In the genomic region with DNA sequence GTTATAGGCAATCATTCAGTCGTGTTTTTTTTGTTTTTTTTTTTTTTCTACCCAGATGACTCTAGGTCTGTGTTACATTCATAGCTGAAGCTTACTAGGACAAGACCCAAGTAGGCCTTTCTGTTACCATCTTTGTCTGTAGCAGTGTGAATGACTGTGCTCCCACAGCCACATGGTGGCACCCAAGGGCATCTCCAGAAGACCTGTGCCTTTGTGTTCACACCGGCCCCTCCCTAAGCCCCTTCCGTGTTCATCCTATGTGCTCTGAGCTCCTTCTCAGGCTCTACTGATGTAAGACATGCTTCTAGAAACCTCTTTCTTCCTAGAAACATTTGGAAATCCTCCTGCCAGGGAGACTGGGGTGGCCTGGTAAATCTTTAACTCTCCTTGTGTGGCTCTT, we compare ENCODE assay signal across 9 mouse cellular contexts. TPM values are rescaled to one million over a fixed set of nuclear protein-coding genes. Genes with fewer than 3 reads are reported as not detected.
DNase-seq lines count a peak whose midpoint lies in the region; ATAC-seq lines count a peak whose summit lies in the region.
"Had no signal": no experiment of that assay in that cellular context is flagged by ENCODE, and none has a peak within 500 bp of the region (broad histone marks: within the 10 kb centered on the region; RNA-seq: fewer than 3 reads in every experiment).

A gene (plus strand): TSS at position 240 of the 400 bp plus-strand sequence.

- H3K4me3 ChIP-seq in heart, embryonic 14.5 days (ENCODE audit: control insufficient read depth in 1 of 2, insufficient read depth in 1 of 2, low read depth in 1 of 2, low read length in 2 of 2): no peak within 1 kb of the TSS
- H3K4me3 ChIP-seq in midbrain, embryonic 11.5 days (ENCODE audit: low read depth, low read length): no peak within 1 kb of the TSS
- H3K4me3 ChIP-seq: neural tube, embryonic 13.5 days had no signal

- H3K4me2 ChIP-seq in heart, embryonic 14.5 days (ENCODE audit: low read length): peak within 1 kb of the TSS; percentile 34; the same call in 1 of the 2 replicates
- no peak within 1 kb of the TSS for H3K4me2 ChIP-seq in midbrain, embryonic 11.5 days
- H3K4me2 ChIP-seq: neural tube, embryonic 13.5 days had no signal

- WGBS in heart, embryonic 14.5 days: 46% methylated on average over 3 of the region's 3 CpGs
- WGBS in midbrain, embryonic 11.5 days: 49% methylated on average over 3 of the region's 3 CpGs

- H3K9ac ChIP-seq in heart, embryonic 14.5 days (ENCODE audit: low read length): no peak within 1 kb of the TSS
- H3K9ac ChIP-seq in midbrain, embryonic 11.5 days (ENCODE audit: low read length): no peak within 1 kb of the TSS
- H3K9ac ChIP-seq: neural tube, embryonic 13.5 days had no signal

- H3K9me3 ChIP-seq in heart, embryonic 14.5 days (ENCODE audit: control insufficient read depth, low read length): no peaks in the 10 kb centered on the region
- H3K9me3 ChIP-seq in midbrain, embryonic 11.5 days (ENCODE audit: control insufficient read depth, low read length): no peaks in the 10 kb centered on the region
- H3K9me3 ChIP-seq: neural tube, embryonic 13.5 days had no signal

- H3K36me3 ChIP-seq in heart, embryonic 14.5 days (ENCODE audit: control insufficient read depth, insufficient read depth, low read length): no peaks in the 10 kb centered on the region
- no peaks in the 10 kb centered on the region for H3K36me3 ChIP-seq in midbrain, embryonic 11.5 days (ENCODE audit: control insufficient read depth, insufficient read depth, low read length)
- H3K36me3 ChIP-seq: neural tube, embryonic 13.5 days had no signal

- H3K4me1 ChIP-seq in heart, embryonic 14.5 days (ENCODE audit: control insufficient read depth in 2 of 2, insufficient read depth in 2 of 2, low read length in 2 of 2): 0 out of 4 replicates have a peak, but pooled peaks cover 0 to 2% of the 10 kb centered on the region in 2 experiments
- no peaks in the 10 kb centered on the region for H3K4me1 ChIP-seq in midbrain, embryonic 11.5 days (ENCODE audit: control insufficient read depth, insufficient read depth, low read length)
- H3K4me1 ChIP-seq: neural tube, embryonic 13.5 days had no signal

- DNase-seq in cerebellum, postnatal 14 days: peak; percentile 41 to 49
- no peak for DNase-seq in cerebellum, adult 11 months
- peak; percentile 63 for DNase-seq in adrenal gland, adult 2 months
- peak; percentile 52 for DNase-seq in liver
- peak; percentile 44 for DNase-seq in retina, postnatal 1 day
- DNase-seq in midbrain, embryonic 11.5 days (ENCODE audit: low spot score, missing footprints): no peak
- DNase-seq in frontal cortex, postnatal 25 days (ENCODE audit: low spot score in 2 of 2): no peak

- H3K27me3 ChIP-seq in heart, embryonic 14.5 days (ENCODE audit: control insufficient read depth, insufficient read depth, low read length): no peaks in the 10 kb centered on the region
- H3K27me3 ChIP-seq in midbrain, embryonic 11.5 days (ENCODE audit: control insufficient read depth, insufficient read depth, low read length): no peaks in the 10 kb centered on the region
- H3K27me3 ChIP-seq: neural tube, embryonic 13.5 days had no signal

- no peak for ATAC-seq in heart, embryonic 14.5 days (ENCODE audit: insufficient number of reproducible peaks, insufficient read depth, low FRiP score, low read depth)
- ATAC-seq in midbrain, embryonic 11.5 days (ENCODE audit: low FRiP score): no peak

- no peak within 1 kb of the TSS for H3K27ac ChIP-seq in heart, embryonic 14.5 days (replicated peaks in 1 of 2; ENCODE audit: control insufficient read depth in 1 of 2, insufficient read depth in 1 of 2, low read depth in 2 of 2, low read length in 2 of 2)
- H3K27ac ChIP-seq in midbrain, embryonic 11.5 days (ENCODE audit: low read depth, low read length): no peak within 1 kb of the TSS
- H3K27ac ChIP-seq: neural tube, embryonic 13.5 days had no signal

RNA-seq across cellular contexts. Expression of the gene that starts here (rescaled TPM):
- total RNA-seq in adrenal gland, adult 2 months (2021): 10 to 100 TPM in 1 of 2 experiments, 1 to 10 TPM in 1; 7.8 to 12.6 TPM
- 1.2 and 1.5 TPM in 2 replicates for polyA plus RNA-seq in adrenal gland, adult 2 months (2012; rRNA removed)
- 0.85 and 1.2 TPM in 2 replicates for polyA plus RNA-seq in heart, embryonic 14.5 days (2014; fragmentation: Nextera tagmentation; extraction: Ambion mirVana)
- 0.18 and 0.25 TPM in 2 replicates for polyA plus RNA-seq in midbrain, embryonic 11.5 days (2014; fragmentation: Nextera tagmentation; extraction: Ambion mirVana)

Comparison
In these comparisons a context has a peak if more than half of its experiments do, and no peak if none do; other contexts are left out.
1. DNase-seq: peak in cerebellum, postnatal 14 days (2 of 2), adrenal gland, adult 2 months (single experiment), liver (single experiment) and retina, postnatal 1 day (single experiment); none in cerebellum, adult 11 months (single experiment), midbrain, embryonic 11.5 days (single experiment) and frontal cortex, postnatal 25 days (0 of 2).